ENCODE assay signal across 8 mouse cellular contexts in the genomic region with DNA sequence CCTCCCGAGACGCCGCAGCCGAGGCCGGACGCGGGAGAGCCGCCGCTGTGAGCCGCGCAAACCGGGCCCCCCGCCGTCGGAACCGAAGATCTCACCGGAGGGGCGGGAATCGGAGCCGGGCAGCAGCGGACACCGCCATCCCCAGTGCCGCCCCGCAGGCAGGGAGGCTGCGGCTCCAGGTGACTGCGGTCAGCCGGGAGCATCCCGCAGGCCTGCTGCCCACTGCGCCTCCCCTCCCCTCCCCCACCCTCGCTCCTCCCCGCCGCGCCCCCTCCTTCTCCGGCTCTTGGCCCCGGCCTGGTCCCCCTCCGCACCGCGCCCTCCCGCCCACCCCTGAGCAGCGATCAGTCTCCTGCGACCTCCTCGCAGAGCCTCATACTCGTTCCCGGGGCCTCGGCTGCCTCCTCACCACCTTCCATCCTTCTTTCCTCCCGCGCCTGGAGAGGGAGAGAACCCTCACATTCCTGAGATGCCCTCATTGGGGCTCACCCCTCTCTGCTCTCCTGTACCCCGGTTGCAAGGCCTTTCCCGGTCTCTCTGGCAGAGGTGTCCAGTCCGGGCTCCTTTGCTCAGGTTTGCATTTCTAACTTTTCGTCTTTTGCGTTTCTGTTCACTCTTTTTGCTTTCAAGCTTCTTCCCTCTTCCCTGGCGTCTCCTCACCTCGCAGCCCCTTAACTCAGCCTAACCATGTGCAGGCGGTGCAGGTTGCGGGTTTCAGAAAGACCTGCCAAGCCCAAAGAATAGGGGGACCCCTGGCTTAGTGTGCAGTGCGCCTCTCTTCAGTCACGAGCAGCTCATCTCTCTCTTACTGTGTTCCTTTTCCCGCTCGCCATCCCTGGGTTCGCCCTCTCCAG. TPM values are rescaled to one million over a fixed set of nuclear protein-coding genes. Genes with fewer than 3 reads are reported as not detected.
DNase-seq lines count a peak whose midpoint lies in the region; ATAC-seq and TF ChIP-seq lines count a peak whose summit lies in the region.

No protein-coding gene starts in this region.

- peaks cover 18% of the 10 kb centered on the region for H3K4me1 ChIP-seq in embryonic facial prominence, embryonic 13.5 days
- H3K4me1 ChIP-seq in hindbrain, embryonic 14.5 days (replicated peaks; ENCODE audit: control insufficient read depth, insufficient read depth, low read length), result peaks cover 31% of the 10 kb centered on the region
- H3K4me1 ChIP-seq in liver, embryonic 15.5 days (replicated peaks), result peaks cover 71% of the 10 kb centered on the region

- H3K4me3 ChIP-seq in embryonic facial prominence, embryonic 13.5 days, result peak overlapping the region; percentile 98
- H3K4me3 ChIP-seq in hindbrain, embryonic 14.5 days (replicated peaks; ENCODE audit: low read length), result peak overlapping the region; percentile 99
- peak overlapping the region; percentile 97 for H3K4me3 ChIP-seq in liver, embryonic 15.5 days (replicated peaks)

- no peaks in the 10 kb centered on the region for H3K27me3 ChIP-seq in Patski
- H3K27me3 ChIP-seq in embryonic facial prominence, embryonic 13.5 days, result no peaks in the 10 kb centered on the region
- no peaks in the 10 kb centered on the region for H3K27me3 ChIP-seq in hindbrain, embryonic 14.5 days (ENCODE audit: control insufficient read depth, insufficient read depth, low read length)
- no peaks in the 10 kb centered on the region for H3K27me3 ChIP-seq in liver, embryonic 15.5 days

- no peaks in the 10 kb centered on the region for H3K36me3 ChIP-seq in embryonic facial prominence, embryonic 13.5 days
- H3K36me3 ChIP-seq in hindbrain, embryonic 14.5 days (replicated peaks; ENCODE audit: control insufficient read depth, insufficient read depth), result no peaks in the 10 kb centered on the region
- H3K36me3 ChIP-seq in liver, embryonic 15.5 days (replicated peaks), result peaks cover 17% of the 10 kb centered on the region

- POLR2A ChIA-PET in Patski (lab: Charles Lee), result interaction anchor here (0.5 to 1.8 kb wide), 6 partner anchors 9 to 49 kb away, joined by 3 to 11 read pairs (median 4); partner anchors contain the start of gene Ublcp1

- WGBS in embryonic facial prominence, embryonic 13.5 days, result under 1% methylated on average over 40 of the region's 61 CpGs
- 1% methylated on average over 35 of the region's 61 CpGs for WGBS in hindbrain, embryonic 14.5 days
- 2% methylated on average over 58 of the region's 61 CpGs for WGBS in liver, embryonic 15.5 days (ENCODE audit: insufficient replicate concordance)

- peak overlapping the region; percentile 92 for H3K27ac ChIP-seq in embryonic facial prominence, embryonic 13.5 days
- peak overlapping the region; percentile 97 for H3K27ac ChIP-seq in hindbrain, embryonic 14.5 days
- peak overlapping the region; percentile 99 for H3K27ac ChIP-seq in liver, embryonic 15.5 days (replicated peaks)

- H3K9me3 ChIP-seq in embryonic facial prominence, embryonic 13.5 days, result no peaks in the 10 kb centered on the region
- H3K9me3 ChIP-seq in hindbrain, embryonic 14.5 days (ENCODE audit: control insufficient read depth, low read length), result no peaks in the 10 kb centered on the region
- no peaks in the 10 kb centered on the region for H3K9me3 ChIP-seq in liver, embryonic 15.5 days (replicated peaks)

- CTCF ChIA-PET in Patski (lab: Charles Lee), result interaction anchor here (2.4 kb wide), 1 partner anchor 15 kb away, joined by 10 read pairs; no protein-coding TSS in a partner anchor

- peak; percentile 26 for ATAC-seq in Patski
- ATAC-seq in embryonic facial prominence, embryonic 13.5 days (ENCODE audit: insufficient number of reproducible peaks, insufficient read depth, low FRiP score, low TSS enrichment, low read depth), result peak; percentile 76
- peak; percentile 48 for ATAC-seq in hindbrain, embryonic 14.5 days (ENCODE audit: low FRiP score)
- ATAC-seq in liver, embryonic 15.5 days (ENCODE audit: insufficient read depth), result peak; percentile 45

- H3K9ac ChIP-seq in embryonic facial prominence, embryonic 13.5 days, result peak overlapping the region; percentile 94
- H3K9ac ChIP-seq in hindbrain, embryonic 14.5 days, result peak overlapping the region; percentile 98
- H3K9ac ChIP-seq in liver, embryonic 15.5 days, result peak overlapping the region; percentile 98

- DNase-seq in left cerebral cortex, adult 18-20 months (ENCODE audit: low spot score in 2 of 2), result peak; percentile 18 to 31
- DNase-seq in left cerebral cortex, adult 8-10 months (ENCODE audit: low spot score in 2 of 2), result no peak
- no peak for DNase-seq in Patski (ENCODE audit: low read depth, low spot score)
- no peak for DNase-seq in hindbrain, embryonic 14.5 days (ENCODE audit: low spot score)
- DNase-seq in retina, embryonic 14.5 days (ENCODE audit: low spot score), result peak; percentile 51
- DNase-seq in natural killer cell, adult 2 months (ENCODE audit: low spot score in 2 of 2), result no peak

- in situ Hi-C loops in Patski (cut with MboI; ENCODE audit: low pct_unique_long_range_greater_than_20kb), result no loop called here

- H3K4me2 ChIP-seq in embryonic facial prominence, embryonic 13.5 days, result peak overlapping the region; percentile 86
- H3K4me2 ChIP-seq in hindbrain, embryonic 14.5 days (replicated peaks), result peak overlapping the region; percentile 72
- peak overlapping the region; percentile 91 for H3K4me2 ChIP-seq in liver, embryonic 15.5 days

- TF ChIP-seq CTCF in Patski (IDR thresholded peaks at IDR 0.05), result no peak

RNA-seq across cellular contexts. Expression of gene Rnf145, which starts 0.6 kb away (rescaled TPM):
- 10 to 100 TPM; 92.1 to 93.9 TPM for total RNA-seq in left cerebral cortex, adult 18-20 months (2021)
- total RNA-seq in left cerebral cortex, adult 8-10 months (2022), result 100 to 1,000 TPM in 1 of 4 experiments, 10 to 100 TPM in 3; 88.8 to 104 (median 97.9) TPM
- polyA plus RNA-seq in Patski (2021), result 161 TPM
- polyA plus RNA-seq in embryonic facial prominence, embryonic 13.5 days (2015; fragmentation: Nextera tagmentation; extraction: Ambion mirVana), result 73.6 and 78.2 TPM in 2 replicates
- 134 and 141 TPM in 2 replicates for polyA plus RNA-seq in hindbrain, embryonic 14.5 days (2014; fragmentation: Nextera tagmentation; extraction: Ambion mirVana)
- polyA plus RNA-seq in liver, embryonic 15.5 days (2015; fragmentation: Nextera tagmentation; extraction: Ambion mirVana), result 53.5 and 59.8 TPM in 2 replicates

RNA-seq across cellular contexts. Expression of gene Ublcp1, which starts 49.0 kb away (rescaled TPM):
- 10 to 100 TPM; 53.9 to 54.6 TPM for total RNA-seq in left cerebral cortex, adult 18-20 months (2021)
- total RNA-seq in left cerebral cortex, adult 8-10 months (2022), result 10 to 100 TPM; 41.4 to 67.4 (median 54.8) TPM
- polyA plus RNA-seq in Patski (2021), result 44.9 TPM
- polyA plus RNA-seq in embryonic facial prominence, embryonic 13.5 days (2015; fragmentation: Nextera tagmentation; extraction: Ambion mirVana), result 72.8 and 77.4 TPM in 2 replicates
- polyA plus RNA-seq in hindbrain, embryonic 14.5 days (2014; fragmentation: Nextera tagmentation; extraction: Ambion mirVana), result 62.1 and 65.9 TPM in 2 replicates
- 42.5 and 42.9 TPM in 2 replicates for polyA plus RNA-seq in liver, embryonic 15.5 days (2015; fragmentation: Nextera tagmentation; extraction: Ambion mirVana)

Comparison
In these comparisons a context has a peak if more than half of its experiments do, and no peak if none do; other contexts are left out.
1. DNase-seq: peak in left cerebral cortex, adult 18-20 months (2 of 2) and retina, embryonic 14.5 days (single experiment); none in left cerebral cortex, adult 8-10 months (0 of 2), Patski (single experiment), hindbrain, embryonic 14.5 days (single experiment) and natural killer cell, adult 2 months (0 of 2).
2. ATAC-seq: peak in every context shown above with its lines; median percentile 76 in embryonic facial prominence, embryonic 13.5 days; 48 in hindbrain, embryonic 14.5 days; 45 in liver, embryonic 15.5 days; 26 in Patski.
3. Peak in every context shown above with its lines, with median percentiles within 50 percentile points of each other: H3K27ac ChIP-seq, H3K4me2 ChIP-seq, H3K4me3 ChIP-seq and H3K9ac ChIP-seq.